Mouse (Mus musculus): ENCODE measurements around the gene Eral1. TPM values are rescaled to one million over a fixed set of nuclear protein-coding genes. Genes with fewer than 3 reads are reported as not detected.

The Eral1 gene
- polyA plus RNA-seq, 1 experiment from 2014 or later = 40.1 TPM

DNA sequence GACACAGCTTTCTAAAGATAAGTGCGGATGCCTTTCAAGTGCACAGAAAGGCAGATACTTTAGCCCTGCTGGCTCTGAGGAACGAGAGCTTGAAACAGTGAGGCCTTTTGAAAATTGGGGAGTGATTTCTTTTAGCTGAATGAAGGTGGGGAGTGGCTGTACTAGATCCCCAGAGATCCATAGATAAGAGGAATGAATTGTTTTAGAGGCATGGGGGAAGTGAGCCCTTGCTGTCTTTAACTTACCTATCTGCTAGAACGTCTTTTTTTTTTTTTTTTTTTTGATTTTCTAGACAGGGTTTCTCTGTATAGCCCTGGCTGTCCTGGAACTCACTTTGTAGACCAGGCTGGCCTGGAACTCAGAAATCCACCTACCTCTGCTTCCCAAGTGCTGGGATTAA, 16.9 kb upstream of the Eral1 start:
- Histone ChIP-seq H3K4me3 (ENCODE audit: low read length) (no peak overlapping the region), H3K27me3 (ENCODE audit: control insufficient read depth, insufficient read depth, low read length) (no peaks in the 10 kb centered on the region), H3K9ac (ENCODE audit: low read depth, low read length) (peak overlapping the region; percentile 12; the same call in 1 of the 2 replicates), H3K4me1 (ENCODE audit: control insufficient read depth, insufficient read depth, low read length) (peaks cover 17% of the 10 kb centered on the region; the same call in 1 of the 2 replicates), H3K9me3 (ENCODE audit: control insufficient read depth, low read length) (no peaks in the 10 kb centered on the region), H3K4me2 (replicated peaks; ENCODE audit: low read depth, low read length) (no peak overlapping the region; the same call in 1 of the 2 replicates), H3K36me3 (ENCODE audit: control insufficient read depth, insufficient read depth, low read length) (no peaks in the 10 kb centered on the region; the same call in 1 of the 2 replicates), H3K27ac (ENCODE audit: low read depth, low read length) (no peak overlapping the region)
- 64% methylated on average over 3 of the region's 3 CpGs for WGBS
- no peak for ATAC-seq (ENCODE audit: low FRiP score, low TSS enrichment)

GRCm38 (mm10) chr11:78095144-78095516, 14.9 kb upstream of the Eral1 start:
- ATAC-seq (ENCODE audit: low FRiP score, low TSS enrichment) = no peak
- Histone ChIP-seq H3K36me3 (ENCODE audit: control insufficient read depth, insufficient read depth, low read length) (no peaks in the 10 kb centered on the region), H3K27me3 (ENCODE audit: control insufficient read depth, insufficient read depth, low read length) (no peaks in the 10 kb centered on the region), H3K9me3 (ENCODE audit: control insufficient read depth, low read length) (no peaks in the 10 kb centered on the region), H3K4me1 (ENCODE audit: control insufficient read depth, insufficient read depth, low read length) (peaks cover 17% of the 10 kb centered on the region; the same call in 1 of the 2 replicates), H3K27ac (ENCODE audit: low read depth, low read length) (peak overlapping the region; percentile 34; the same call in 1 of the 2 replicates), H3K4me2 (replicated peaks; ENCODE audit: low read depth, low read length) (peak overlapping the region; percentile 83), H3K9ac (ENCODE audit: low read depth, low read length) (peak overlapping the region; percentile 88), H3K4me3 (ENCODE audit: low read length) (peak overlapping the region; percentile 86)
- WGBS = 29% methylated on average over 5 of the region's 5 CpGs

GRCm38 (mm10) chr11:78094504-78095143, 14.4 kb upstream of the Eral1 start, which contains the start of gene Fam222b:
TSS of gene Fam222b (plus strand) at chr11:78094660.
- Histone ChIP-seq H3K27ac (ENCODE audit: low read depth, low read length) (peak within 1 kb of the TSS; percentile 34; the same call in 1 of the 2 replicates), H3K9me3 (ENCODE audit: control insufficient read depth, low read length) (no peaks in the 10 kb centered on the region), H3K36me3 (ENCODE audit: control insufficient read depth, insufficient read depth, low read length) (no peaks in the 10 kb centered on the region), H3K4me1 (ENCODE audit: control insufficient read depth, insufficient read depth, low read length) (peaks cover 17% of the 10 kb centered on the region; the same call in 1 of the 2 replicates), H3K4me3 (ENCODE audit: low read length) (peak within 1 kb of the TSS; percentile 86), H3K9ac (ENCODE audit: low read depth, low read length) (peak within 1 kb of the TSS; percentile 88), H3K4me2 (replicated peaks; ENCODE audit: low read depth, low read length) (peak within 1 kb of the TSS; percentile 83), H3K27me3 (ENCODE audit: control insufficient read depth, insufficient read depth, low read length) (no peaks in the 10 kb centered on the region)
- ATAC-seq (ENCODE audit: low FRiP score, low TSS enrichment) = peak; percentile 94
- WGBS = under 1% methylated on average over 38 of the region's 38 CpGs

DNA sequence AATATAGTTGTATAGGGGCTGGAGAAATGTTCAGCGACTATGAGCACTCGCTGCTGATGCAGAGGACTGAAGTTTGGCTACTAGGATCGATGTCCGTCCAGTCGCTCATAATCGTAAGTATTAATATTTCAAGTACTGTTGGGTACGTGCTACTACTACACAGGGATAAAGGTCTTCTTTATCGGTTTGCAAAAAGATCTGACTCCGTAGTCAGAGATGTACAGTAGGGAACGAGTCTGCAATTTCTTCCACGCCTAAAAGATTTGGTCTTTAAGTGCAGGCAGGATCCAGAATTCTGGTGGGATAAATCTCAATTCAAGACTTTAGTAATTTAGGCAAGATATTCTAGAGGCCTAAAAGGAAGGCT, 13.9 kb upstream of the Eral1 start:
- Histone ChIP-seq H3K27me3 (ENCODE audit: control insufficient read depth, insufficient read depth, low read length) (no peaks in the 10 kb centered on the region), H3K4me3 (ENCODE audit: low read length) (peak overlapping the region; percentile 86), H3K9me3 (ENCODE audit: control insufficient read depth, low read length) (no peaks in the 10 kb centered on the region), H3K36me3 (ENCODE audit: control insufficient read depth, insufficient read depth, low read length) (no peaks in the 10 kb centered on the region), H3K4me2 (replicated peaks; ENCODE audit: low read depth, low read length) (peak overlapping the region; percentile 83), H3K9ac (ENCODE audit: low read depth, low read length) (peak overlapping the region; percentile 88; the same call in 1 of the 2 replicates), H3K4me1 (ENCODE audit: control insufficient read depth, insufficient read depth, low read length) (peaks cover 17% of the 10 kb centered on the region; the same call in 1 of the 2 replicates), H3K27ac (ENCODE audit: low read depth, low read length) (peak overlapping the region; percentile 34; the same call in 1 of the 2 replicates)
- ATAC-seq (ENCODE audit: low FRiP score, low TSS enrichment) = peak; percentile 62
- WGBS = 55% methylated on average over 11 of the region's 11 CpGs

DNA sequence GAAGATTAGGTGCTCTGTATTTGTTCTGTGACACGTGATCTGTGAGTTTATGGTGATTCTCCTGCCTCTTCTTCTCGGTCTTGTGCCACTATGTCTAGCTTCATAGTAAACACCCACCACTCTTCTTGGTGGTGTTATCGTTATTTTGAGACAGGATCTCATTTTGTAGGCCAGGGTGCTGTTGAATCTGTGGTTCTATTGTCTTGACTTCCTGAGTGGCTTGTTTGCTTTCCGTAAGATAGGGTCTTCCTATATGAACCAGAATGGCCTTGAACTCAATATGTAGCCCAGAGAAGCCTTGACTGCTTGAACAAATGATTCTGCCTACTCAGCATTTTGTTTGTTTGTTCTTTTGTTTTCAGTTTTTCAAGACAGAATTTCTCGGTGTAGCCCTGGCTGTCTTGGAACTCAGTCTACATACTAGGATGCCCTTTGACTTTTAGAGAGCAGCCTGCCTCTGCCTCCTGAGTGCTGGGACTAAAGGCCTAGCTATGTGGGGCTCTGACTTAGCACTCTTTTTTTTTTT, 7.6 kb upstream of the Eral1 start:
- Histone ChIP-seq H3K4me2 (replicated peaks; ENCODE audit: low read depth, low read length) (no peak overlapping the region), H3K27ac (ENCODE audit: low read depth, low read length) (no peak overlapping the region), H3K9me3 (ENCODE audit: control insufficient read depth, low read length) (no peaks in the 10 kb centered on the region), H3K27me3 (ENCODE audit: control insufficient read depth, insufficient read depth, low read length) (no peaks in the 10 kb centered on the region), H3K4me1 (ENCODE audit: control insufficient read depth, insufficient read depth, low read length) (no peaks in the 10 kb centered on the region), H3K36me3 (ENCODE audit: control insufficient read depth, insufficient read depth, low read length) (no peaks in the 10 kb centered on the region), H3K4me3 (ENCODE audit: low read length) (no peak overlapping the region), H3K9ac (ENCODE audit: low read depth, low read length) (no peak overlapping the region)
- no peak for ATAC-seq (ENCODE audit: low FRiP score, low TSS enrichment)
- 81% methylated on average over 5 of the region's 5 CpGs for WGBS

DNA sequence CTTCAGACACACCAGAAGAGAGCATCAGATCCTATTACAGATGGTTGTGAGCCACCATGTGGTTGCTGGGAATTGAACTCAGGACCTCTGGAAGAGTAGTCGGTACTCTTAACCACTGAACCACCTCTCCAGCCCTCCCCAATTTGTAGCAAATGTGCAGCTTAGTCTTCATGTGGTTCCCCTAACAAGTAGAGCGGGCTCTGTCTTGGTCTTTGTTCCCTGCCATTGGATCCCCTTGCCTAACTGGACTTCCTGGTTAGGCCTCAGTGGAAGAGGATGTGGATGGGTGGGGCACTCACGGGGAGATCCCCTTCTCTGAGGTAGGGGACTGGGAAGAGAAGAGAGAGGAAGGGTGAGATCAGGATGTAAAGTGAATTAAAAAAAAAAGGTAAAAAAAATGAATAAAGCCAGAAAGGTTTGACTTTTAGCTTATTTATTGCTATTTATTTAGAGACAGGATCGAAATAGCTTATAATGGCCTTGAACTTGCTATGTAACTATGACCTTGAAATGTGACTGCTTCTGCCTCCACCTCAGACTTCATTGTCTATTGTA, 6.8 kb upstream of the Eral1 start:
- no peaks in the 10 kb centered on the region for H3K36me3 ChIP-seq (ENCODE audit: control insufficient read depth, insufficient read depth, low read length)
- no peak for ATAC-seq (ENCODE audit: low FRiP score, low TSS enrichment)
- no peak overlapping the region for H3K4me2 ChIP-seq (replicated peaks; ENCODE audit: low read depth, low read length)
- no peak overlapping the region for H3K9ac ChIP-seq (ENCODE audit: low read depth, low read length)
- H3K9me3 ChIP-seq (ENCODE audit: control insufficient read depth, low read length) = no peaks in the 10 kb centered on the region
- no peak overlapping the region for H3K27ac ChIP-seq (ENCODE audit: low read depth, low read length)
- no peaks in the 10 kb centered on the region for H3K4me1 ChIP-seq (ENCODE audit: control insufficient read depth, insufficient read depth, low read length)
- H3K27me3 ChIP-seq (ENCODE audit: control insufficient read depth, insufficient read depth, low read length) = no peaks in the 10 kb centered on the region
- 74% methylated on average over 4 of the region's 4 CpGs for WGBS
- no peak overlapping the region for H3K4me3 ChIP-seq (ENCODE audit: low read length)

DNA sequence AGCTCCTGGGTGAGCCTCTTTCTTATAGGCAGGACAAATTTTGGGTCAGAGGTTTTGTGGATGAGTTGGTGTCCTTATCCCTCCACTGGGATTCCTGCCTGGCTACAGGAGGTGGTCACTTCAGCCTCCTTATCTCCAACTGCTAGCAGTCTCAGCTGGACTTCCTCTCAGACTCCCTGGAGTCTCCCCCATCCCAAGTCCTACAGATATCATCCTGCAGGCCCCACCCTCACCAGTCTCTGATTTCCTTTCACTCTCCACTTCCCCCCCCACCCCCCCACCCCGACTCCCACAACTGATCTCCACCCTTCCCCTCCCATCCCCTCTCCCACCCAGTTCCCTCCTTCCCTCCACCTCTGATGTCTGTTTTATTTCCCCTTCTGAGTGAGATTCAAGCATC, 3.4 kb upstream of the Eral1 start:
- no peak for ATAC-seq (ENCODE audit: low FRiP score, low TSS enrichment)
- H3K9me3 ChIP-seq (ENCODE audit: control insufficient read depth, low read length) = no peaks in the 10 kb centered on the region

DNA sequence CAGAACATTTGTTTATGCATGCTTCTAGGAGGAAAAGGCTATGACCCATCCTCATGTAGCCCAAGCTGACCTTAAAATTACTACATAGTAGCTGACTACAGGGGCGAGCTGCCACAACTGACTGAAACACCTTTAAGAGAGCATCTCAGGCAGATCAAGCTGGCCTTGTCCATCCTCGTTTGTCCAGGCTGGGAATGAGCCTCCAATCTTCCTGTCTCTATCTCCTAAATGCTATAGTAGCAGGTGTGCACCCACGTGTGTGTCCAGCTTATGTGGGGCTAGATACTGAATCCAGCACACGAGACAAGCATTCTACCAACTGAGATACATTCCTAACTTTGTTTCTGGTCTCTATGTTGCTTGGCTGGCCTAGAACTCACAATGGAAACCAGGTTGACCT, 5.5 kb downstream of the Eral1 start:
- H3K27ac ChIP-seq (ENCODE audit: low read depth, low read length) = no peak overlapping the region
- H3K9ac ChIP-seq (ENCODE audit: low read depth, low read length) = no peak overlapping the region
- no peaks in the 10 kb centered on the region for H3K27me3 ChIP-seq (ENCODE audit: control insufficient read depth, insufficient read depth, low read length)
- H3K9me3 ChIP-seq (ENCODE audit: control insufficient read depth, low read length) = no peaks in the 10 kb centered on the region
- H3K36me3 ChIP-seq (ENCODE audit: control insufficient read depth, insufficient read depth, low read length) = peaks cover 57% of the 10 kb centered on the region
- WGBS = 84% methylated on average over 4 of the region's 4 CpGs
- H3K4me1 ChIP-seq (ENCODE audit: control insufficient read depth, insufficient read depth, low read length) = peaks cover 8% of the 10 kb centered on the region; the same call in 1 of the 2 replicates
- H3K4me2 ChIP-seq (replicated peaks; ENCODE audit: low read depth, low read length) = no peak overlapping the region
- H3K4me3 ChIP-seq (ENCODE audit: low read length) = no peak overlapping the region
- ATAC-seq (ENCODE audit: low FRiP score, low TSS enrichment) = no peak

More for the DNA sequence above, 3.4 kb upstream of the Eral1 start:
- H3K27ac ChIP-seq (ENCODE audit: low read depth, low read length) = no peak overlapping the region
- H3K27me3 ChIP-seq (ENCODE audit: control insufficient read depth, insufficient read depth, low read length) = no peaks in the 10 kb centered on the region
- H3K4me3 ChIP-seq (ENCODE audit: low read length) = no peak overlapping the region
- H3K9ac ChIP-seq (ENCODE audit: low read depth, low read length) = no peak overlapping the region
- H3K4me1 ChIP-seq (ENCODE audit: control insufficient read depth, insufficient read depth, low read length) = peaks cover 8% of the 10 kb centered on the region; the same call in 1 of the 2 replicates
- H3K36me3 ChIP-seq (ENCODE audit: control insufficient read depth, insufficient read depth, low read length) = no peaks in the 10 kb centered on the region
- WGBS = 36% methylated on average over 1 of the region's 1 CpGs
- no peak overlapping the region for H3K4me2 ChIP-seq (replicated peaks; ENCODE audit: low read depth, low read length)

DNA sequence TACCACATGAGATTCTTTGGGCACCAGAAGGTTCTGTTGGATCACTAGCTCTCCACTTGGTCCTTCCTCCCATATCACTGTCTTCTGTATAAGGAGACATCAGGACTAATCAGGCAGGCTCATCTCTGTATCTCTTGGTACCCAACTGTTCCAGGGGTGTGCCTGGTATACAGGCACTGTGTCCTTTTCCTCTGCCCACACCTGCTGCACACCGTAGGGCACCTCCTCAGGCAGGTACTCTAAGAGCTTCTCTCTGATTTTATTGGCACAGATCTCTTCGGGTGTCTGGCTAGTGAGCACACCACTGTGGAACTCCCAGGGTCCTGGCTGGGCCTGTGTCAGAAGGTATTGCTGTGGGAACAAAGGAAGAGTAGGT, 5.9 kb downstream of the Eral1 start:
- no peaks in the 10 kb centered on the region for H3K27me3 ChIP-seq (ENCODE audit: control insufficient read depth, insufficient read depth, low read length)
- no peak overlapping the region for H3K4me2 ChIP-seq (replicated peaks; ENCODE audit: low read depth, low read length)
- no peak overlapping the region for H3K27ac ChIP-seq (ENCODE audit: low read depth, low read length)
- no peak for ATAC-seq (ENCODE audit: low FRiP score, low TSS enrichment)
- no peaks in the 10 kb centered on the region for H3K9me3 ChIP-seq (ENCODE audit: control insufficient read depth, low read length)
- no peak overlapping the region for H3K4me3 ChIP-seq (ENCODE audit: low read length)
- peaks cover 4% of the 10 kb centered on the region; the same call in 1 of the 2 replicates for H3K4me1 ChIP-seq (ENCODE audit: control insufficient read depth, insufficient read depth, low read length)
- 95% methylated on average over 2 of the region's 2 CpGs for WGBS
- peaks cover 57% of the 10 kb centered on the region for H3K36me3 ChIP-seq (ENCODE audit: control insufficient read depth, insufficient read depth, low read length)
- no peak overlapping the region for H3K9ac ChIP-seq (ENCODE audit: low read depth, low read length)

Data from kidney, embryonic 14.5 days (tissue).